Mouse (Mus musculus): ENCODE measurements around the gene Spag8. TPM values are rescaled to one million over a fixed set of nuclear protein-coding genes. Genes with fewer than 3 reads are reported as not detected.

Spag8 gene
- polyA plus RNA-seq, 1 experiment from 2014 or later = 1.0 TPM

- H3K27me3 ChIP-seq (ENCODE audit: low read depth, poor library complexity, severe bottlenecking) = peaks cover 13% of the 10 kb centered on the region; the same call in 1 of the 2 replicates
- WGBS = 75% methylated on average over 8 of the region's 8 CpGs
- H3K36me3 ChIP-seq = peaks cover 4% of the 10 kb centered on the region; the same call in 1 of the 2 replicates
- H3K4me1 ChIP-seq = peaks cover 14% of the 10 kb centered on the region
- no peaks in the 10 kb centered on the region for H3K9me3 ChIP-seq (replicated peaks)
- no peak for DNase-seq (ENCODE audit: low spot score)
- no peak overlapping the region for H3K4me3 ChIP-seq
- no peak overlapping the region for H3K27ac ChIP-seq
These were observed 20.3 kb upstream of the Spag8 start for GRCm38 (mm10) chr4:43673703-43674102.

- Histone ChIP-seq H3K27me3 (ENCODE audit: low read depth, poor library complexity, severe bottlenecking) (peaks cover 28% of the 10 kb centered on the region), H3K4me1 (peaks cover 18% of the 10 kb centered on the region), H3K36me3 (peaks cover 4% of the 10 kb centered on the region; the same call in 1 of the 2 replicates), H3K4me3 (no peak overlapping the region), H3K9me3 (replicated peaks) (no peaks in the 10 kb centered on the region), H3K27ac (no peak overlapping the region)
- 7% methylated on average over 2 of the region's 2 CpGs for WGBS
- DNase-seq (ENCODE audit: low spot score) = peak; percentile 93
These were observed 18.7 kb upstream of the Spag8 start for GRCm38 (mm10) chr4:43672070-43672469.

- H3K27me3 ChIP-seq (ENCODE audit: low read depth, poor library complexity, severe bottlenecking) = peaks cover 54% of the 10 kb centered on the region
- peak overlapping the region; percentile 93 for H3K27ac ChIP-seq
- peaks cover 18% of the 10 kb centered on the region for H3K4me1 ChIP-seq
- peaks cover 2% of the 10 kb centered on the region; the same call in 1 of the 2 replicates for H3K36me3 ChIP-seq
- WGBS = under 1% methylated on average over 25 of the region's 25 CpGs
- DNase-seq (ENCODE audit: low spot score) = no peak
- peak overlapping the region; percentile 88 for H3K4me3 ChIP-seq
- H3K9me3 ChIP-seq (replicated peaks) = no peaks in the 10 kb centered on the region
These were observed 16.0 kb upstream of the Spag8 start for GRCm38 (mm10) chr4:43669428-43669794.

- Histone ChIP-seq H3K4me3 (peak within 1 kb of the TSS; percentile 88), H3K4me1 (peaks cover 18% of the 10 kb centered on the region), H3K27me3 (ENCODE audit: low read depth, poor library complexity, severe bottlenecking) (peaks cover 57% of the 10 kb centered on the region), H3K27ac (peak within 1 kb of the TSS; percentile 93), H3K36me3 (no peaks in the 10 kb centered on the region), H3K9me3 (replicated peaks) (no peaks in the 10 kb centered on the region)
- peak; percentile 91 for DNase-seq (ENCODE audit: low spot score)
- WGBS = 4% methylated on average over 41 of the region's 41 CpGs
These were observed 15.5 kb upstream of the Spag8 start, which contains the start of the genes Tmem8b and Fam221b for GRCm38 (mm10) chr4:43668782-43669427. Gene Tmem8b (plus strand): TSS chr4:43668971. Gene Fam221b (minus strand): TSS chr4:43669145.

GRCm38 (mm10) chr4:43666412-43666811 lies 13.0 kb upstream of the Spag8 start:
- DNase-seq (ENCODE audit: low spot score) = no peak
- Histone ChIP-seq H3K27me3 (ENCODE audit: low read depth, poor library complexity, severe bottlenecking) (peaks cover 81% of the 10 kb centered on the region), H3K4me3 (no peak overlapping the region), H3K4me1 (peaks cover 18% of the 10 kb centered on the region), H3K36me3 (no peaks in the 10 kb centered on the region), H3K27ac (no peak overlapping the region), H3K9me3 (replicated peaks) (no peaks in the 10 kb centered on the region)
- 28% methylated on average over 4 of the region's 4 CpGs for WGBS

- Histone ChIP-seq H3K9me3 (replicated peaks) (no peaks in the 10 kb centered on the region), H3K4me3 (peak overlapping the region; percentile 87), H3K36me3 (no peaks in the 10 kb centered on the region), H3K4me1 (peaks cover 23% of the 10 kb centered on the region), H3K27ac (no peak overlapping the region), H3K27me3 (ENCODE audit: low read depth, poor library complexity, severe bottlenecking) (peaks cover 15% of the 10 kb centered on the region)
- WGBS = 59% methylated on average over 4 of the region's 4 CpGs
- no peak for DNase-seq (ENCODE audit: low spot score)
These were observed 3.8 kb upstream of the Spag8 start for GRCm38 (mm10) chr4:43657146-43657545.

GRCm38 (mm10) chr4:43656339-43657109 lies 3.1 kb upstream of the Spag8 start, which contains the start of gene Hint2:
Gene Hint2 (minus strand): TSS chr4:43656466.
- Histone ChIP-seq H3K36me3 (no peaks in the 10 kb centered on the region), H3K9me3 (replicated peaks) (no peaks in the 10 kb centered on the region), H3K4me1 (peaks cover 23% of the 10 kb centered on the region), H3K27ac (peak within 1 kb of the TSS; percentile 93), H3K4me3 (peak within 1 kb of the TSS; percentile 87), H3K27me3 (ENCODE audit: low read depth, poor library complexity, severe bottlenecking) (peaks cover 9% of the 10 kb centered on the region)
- peak; percentile 92 for DNase-seq (ENCODE audit: low spot score)
- 2% methylated on average over 34 of the region's 34 CpGs for WGBS

- 8% methylated on average over 34 of the region's 34 CpGs for WGBS
- Histone ChIP-seq H3K4me3 (peak overlapping the region; percentile 87), H3K27ac (peak overlapping the region; percentile 93), H3K36me3 (peaks cover under 1% of the 10 kb centered on the region; the same call in 1 of the 2 replicates), H3K4me1 (peaks cover 23% of the 10 kb centered on the region), H3K9me3 (replicated peaks) (no peaks in the 10 kb centered on the region), H3K27me3 (ENCODE audit: low read depth, poor library complexity, severe bottlenecking) (peaks cover 2% of the 10 kb centered on the region; the same call in 1 of the 2 replicates)
- peak; percentile 35 for DNase-seq (ENCODE audit: low spot score)
These were observed 2.4 kb upstream of the Spag8 start for GRCm38 (mm10) chr4:43655656-43656338.

GRCm38 (mm10) chr4:43652726-43653125 lies 668 bp downstream of the Spag8 start:
- no peaks in the 10 kb centered on the region for H3K9me3 ChIP-seq (replicated peaks)
- H3K4me1 ChIP-seq = peaks cover 23% of the 10 kb centered on the region
- H3K27me3 ChIP-seq (ENCODE audit: low read depth, poor library complexity, severe bottlenecking) = no peaks in the 10 kb centered on the region
- DNase-seq (ENCODE audit: low spot score) = no peak
- peak overlapping the region; percentile 39 for H3K4me3 ChIP-seq
- no peak overlapping the region for H3K27ac ChIP-seq
- peaks cover 12% of the 10 kb centered on the region; the same call in 1 of the 2 replicates for H3K36me3 ChIP-seq
- 85% methylated on average over 4 of the region's 4 CpGs for WGBS

- Histone ChIP-seq H3K9me3 (replicated peaks) (no peaks in the 10 kb centered on the region), H3K36me3 (peaks cover 12% of the 10 kb centered on the region; the same call in 1 of the 2 replicates), H3K4me3 (no peak overlapping the region), H3K4me1 (peaks cover 11% of the 10 kb centered on the region), H3K27ac (no peak overlapping the region), H3K27me3 (ENCODE audit: low read depth, poor library complexity, severe bottlenecking) (no peaks in the 10 kb centered on the region)
- WGBS = 100% methylated on average over 3 of the region's 3 CpGs
- no peak for DNase-seq (ENCODE audit: low spot score)
These were observed 3.6 kb downstream of the Spag8 start for GRCm38 (mm10) chr4:43649783-43650182.

GRCm38 (mm10) chr4:43640491-43640890 lies 12.9 kb downstream of the Spag8 start:
- 78% methylated on average over 6 of the region's 6 CpGs for WGBS

GRCm38 (mm10) chr4:43640076-43640475 lies 13.3 kb downstream of the Spag8 start:
- 80% methylated on average over 9 of the region's 9 CpGs for WGBS
- DNase-seq (ENCODE audit: low spot score) = peak; percentile 25
- H3K36me3 ChIP-seq = no peaks in the 10 kb centered on the region
- H3K4me3 ChIP-seq = no peak overlapping the region
- H3K4me1 ChIP-seq = peaks cover 6% of the 10 kb centered on the region
- H3K9me3 ChIP-seq (replicated peaks) = no peaks in the 10 kb centered on the region
- H3K27me3 ChIP-seq (ENCODE audit: low read depth, poor library complexity, severe bottlenecking) = no peaks in the 10 kb centered on the region
- no peak overlapping the region; the same call in 1 of the 2 replicates for H3K27ac ChIP-seq

More at GRCm38 (mm10) chr4:43640491-43640890, 12.9 kb downstream of the Spag8 start:
- peaks cover 6% of the 10 kb centered on the region for H3K4me1 ChIP-seq
- no peaks in the 10 kb centered on the region for H3K36me3 ChIP-seq
- H3K27me3 ChIP-seq (ENCODE audit: low read depth, poor library complexity, severe bottlenecking) = no peaks in the 10 kb centered on the region
- H3K27ac ChIP-seq = no peak overlapping the region; the same call in 1 of the 2 replicates
- H3K9me3 ChIP-seq (replicated peaks) = no peaks in the 10 kb centered on the region
- H3K4me3 ChIP-seq = no peak overlapping the region
- peak; percentile 26 for DNase-seq (ENCODE audit: low spot score)
